Mouse (Mus musculus) thymus, postnatal 0 days (tissue): Measurements from ENCODE around the gene Trib3. TPM values are rescaled to one million over a fixed set of nuclear protein-coding genes. Genes with fewer than 3 reads are reported as not detected.
A peak's percentile ranks its signal among the peaks of the same experiment; 100 is the strongest.
"Not testable (repeated sequence)": the region's sequence is repeated elsewhere in the genome, so short reads cannot be mapped to it uniquely, and the experiment has no call there.

Source experiments
- DNase-seq: peaks from one replicate; pipeline ENCODE4 v3.0.0-alpha.2; 2015; ENCODE audit warnings: low spot score
- polyA plus RNA-seq: library from polyadenylated mRNA; unstranded; fragments of >200 nt; fragmentation: Nextera tagmentation; extraction: Ambion mirVana; gene quantifications from 2 replicates; pipeline ENCODE4 v1.2.1, GENCODE M21; 2015

The Trib3 gene
- polyA plus RNA-seq, 1 experiment from 2014 or later: 1.6 TPM

DNA sequence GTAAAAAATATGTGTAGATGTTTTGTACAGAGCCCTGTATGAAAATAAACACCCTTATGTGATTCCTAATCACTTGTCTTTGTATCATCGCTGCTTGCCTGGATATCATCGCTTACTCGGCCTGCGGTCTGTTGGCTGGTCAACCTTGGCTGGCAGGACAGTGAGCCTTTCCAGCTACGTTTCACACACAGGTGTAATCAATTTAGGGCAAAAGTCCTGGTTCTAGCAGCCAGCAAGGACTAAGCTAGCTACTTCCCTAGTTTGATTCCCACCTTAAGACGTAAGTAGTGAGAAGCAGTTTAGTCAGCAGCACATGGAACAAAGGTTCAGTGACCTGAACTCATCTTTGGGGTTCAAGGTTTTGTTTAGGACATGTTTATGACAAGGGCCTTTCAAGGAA, 29.9 kb downstream of the Trib3 start:
- DNase-seq: no peak

DNA sequence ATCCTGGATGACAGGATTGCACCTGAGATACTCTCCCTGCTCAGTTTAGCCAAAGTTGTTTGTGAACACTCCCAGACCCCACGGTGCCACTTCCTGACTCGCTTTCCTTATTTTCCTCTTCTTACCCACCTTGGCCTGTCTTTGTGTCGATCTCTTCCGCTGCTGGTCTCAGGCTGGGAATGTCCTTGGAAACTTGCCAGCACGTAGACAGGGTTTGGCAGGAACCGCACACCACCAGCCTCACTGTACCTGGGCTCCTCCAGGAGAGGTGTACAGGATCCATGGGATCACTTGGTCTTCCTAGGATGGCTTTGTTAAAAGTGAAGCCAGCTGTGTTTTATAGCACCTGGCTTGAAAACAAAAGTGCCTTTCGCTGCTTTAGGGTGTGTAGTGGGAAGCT, 30.8 kb downstream of the Trib3 start:
- no peak for DNase-seq

DNA sequence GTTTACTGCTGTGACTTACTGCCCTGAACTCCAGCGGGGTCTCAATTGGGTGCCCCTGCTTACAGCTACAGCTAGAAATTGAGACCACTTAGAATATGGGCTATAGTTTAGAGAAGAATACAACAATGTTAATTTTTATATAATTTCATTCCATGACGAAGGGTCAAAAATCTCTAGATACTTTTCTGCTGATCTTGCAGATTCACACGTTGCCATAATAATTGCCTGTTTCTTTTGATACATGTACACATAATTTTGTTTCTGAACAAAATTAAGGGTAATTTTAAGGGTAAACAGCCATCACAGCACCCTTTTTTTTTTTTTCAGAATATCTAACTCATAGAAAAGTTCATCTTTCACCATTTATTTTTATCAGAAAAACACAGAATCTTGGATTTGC, 36.6 kb downstream of the Trib3 start:
- no peak for DNase-seq

DNA sequence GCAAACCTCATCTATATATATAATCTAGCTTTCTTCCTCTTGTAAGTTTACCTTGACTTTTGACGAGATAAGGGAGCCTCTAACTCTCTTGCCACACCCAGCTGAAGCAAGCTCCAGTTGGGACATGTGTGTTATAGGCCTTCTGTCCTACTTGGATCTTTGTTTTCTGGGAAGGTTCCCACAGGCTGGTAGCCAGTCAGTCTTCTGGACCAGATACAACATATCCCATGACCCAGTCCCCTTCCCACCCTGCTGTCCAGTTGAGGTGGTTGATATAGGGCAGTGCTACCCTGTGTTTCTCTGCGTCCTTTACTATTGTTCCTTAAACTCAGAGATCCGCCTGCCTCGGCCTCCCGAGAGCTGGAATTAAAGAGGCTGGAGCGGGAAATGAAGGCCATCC, 38.4 kb downstream of the Trib3 start:
- DNase-seq: no peak

DNA sequence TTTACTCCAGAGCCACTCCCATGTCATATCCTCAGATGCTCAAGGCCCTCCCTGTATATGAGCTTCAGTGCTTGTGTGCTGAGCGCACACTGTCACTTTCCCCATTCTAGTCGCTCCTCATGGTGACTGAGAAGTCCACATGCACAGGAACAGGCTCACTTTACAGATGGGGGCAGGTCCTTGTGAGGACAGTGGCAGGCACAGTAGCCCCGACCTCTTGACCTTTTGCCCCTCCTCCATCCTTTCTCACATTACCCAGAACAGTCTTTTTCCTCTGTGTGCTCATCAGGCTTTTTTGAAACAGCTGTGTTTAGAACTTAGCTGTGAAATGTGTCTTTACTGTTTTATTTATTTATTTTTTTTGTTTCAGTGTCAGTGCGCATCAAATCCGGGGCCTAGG, 40.1 kb downstream of the Trib3 start:
- DNase-seq: no peak

DNA sequence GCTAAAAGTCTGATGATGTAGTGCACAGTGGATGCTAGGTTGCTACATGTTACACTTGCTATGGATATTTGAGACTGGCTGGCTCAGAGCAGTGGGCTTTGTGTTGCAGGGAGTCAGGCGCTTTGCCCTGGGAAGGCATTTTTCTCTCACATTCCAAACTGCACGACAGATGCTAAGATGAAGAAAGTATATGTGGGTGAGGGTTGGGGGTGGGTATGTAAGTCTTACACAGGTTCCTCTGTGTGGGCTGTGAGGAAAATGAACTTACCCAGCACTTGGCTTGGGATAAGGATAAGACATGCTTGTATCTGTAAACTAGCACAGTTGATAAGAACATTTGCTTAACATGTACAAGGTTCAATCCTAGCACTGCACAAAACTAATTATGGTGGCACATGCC, 41.0 kb downstream of the Trib3 start:
- DNase-seq: no peak

DNA sequence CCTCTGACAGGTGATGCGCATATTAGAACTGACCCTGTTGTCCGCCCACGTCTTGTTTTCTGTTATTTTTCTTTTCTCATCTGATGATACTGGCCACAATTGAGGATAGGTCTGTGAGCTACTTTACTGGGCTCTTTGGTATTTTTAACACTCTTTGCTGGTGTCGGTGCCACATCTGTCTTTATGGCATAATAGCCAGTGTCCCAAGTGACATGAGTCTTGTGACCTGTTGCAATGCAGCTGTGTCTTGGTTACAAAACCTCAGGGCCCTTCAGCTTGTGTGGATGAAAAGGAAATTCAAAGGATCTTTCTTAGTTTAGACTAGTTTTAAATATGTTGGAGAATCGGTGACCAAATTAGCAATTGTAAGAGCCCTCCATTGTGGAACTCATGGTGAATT, 49.3 kb downstream of the Trib3 start:
- no peak for DNase-seq

DNA sequence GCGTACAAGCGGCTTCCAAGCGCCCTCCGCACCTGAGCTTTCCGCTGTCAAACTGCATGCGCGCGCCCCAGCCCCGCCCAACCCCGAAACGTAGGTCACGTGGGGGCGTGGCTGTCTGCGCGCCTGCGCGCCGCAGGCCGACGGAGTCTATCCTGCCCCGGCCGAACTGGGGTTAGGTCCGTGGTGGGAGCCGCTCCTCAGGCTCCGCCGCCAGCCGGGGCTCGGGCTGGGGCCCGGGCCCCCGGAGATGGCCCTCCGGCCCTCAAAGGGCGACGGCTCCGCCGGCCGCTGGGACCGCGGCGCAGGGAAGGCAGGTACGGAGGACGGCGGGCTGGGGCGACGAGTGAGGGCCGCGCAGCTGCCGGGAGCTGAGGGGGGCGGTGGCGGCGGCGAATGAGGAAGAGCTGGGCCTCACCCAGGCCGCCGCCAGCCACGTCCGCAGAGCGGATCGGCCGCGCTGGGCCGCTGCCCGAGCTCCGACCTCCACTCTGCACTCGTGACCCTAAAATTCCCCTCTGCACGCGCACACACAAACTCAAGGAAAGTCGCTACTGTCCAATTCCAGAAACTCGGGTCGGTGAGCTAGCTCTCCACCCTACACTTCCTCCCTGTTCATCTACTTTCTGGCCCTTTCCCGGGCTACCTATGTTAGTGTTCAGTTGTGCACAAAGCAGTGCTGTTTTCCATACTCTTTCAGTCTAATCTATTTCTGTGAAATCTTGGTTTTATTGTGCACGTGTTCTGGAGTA, 49.9 kb downstream of the Trib3 start, which contains the start of gene Tbc1d20:
Gene Tbc1d20, plus strand, starts transcription at position 102 of the 749 bp plus-strand sequence.
- DNase-seq: peak; percentile 95

DNA sequence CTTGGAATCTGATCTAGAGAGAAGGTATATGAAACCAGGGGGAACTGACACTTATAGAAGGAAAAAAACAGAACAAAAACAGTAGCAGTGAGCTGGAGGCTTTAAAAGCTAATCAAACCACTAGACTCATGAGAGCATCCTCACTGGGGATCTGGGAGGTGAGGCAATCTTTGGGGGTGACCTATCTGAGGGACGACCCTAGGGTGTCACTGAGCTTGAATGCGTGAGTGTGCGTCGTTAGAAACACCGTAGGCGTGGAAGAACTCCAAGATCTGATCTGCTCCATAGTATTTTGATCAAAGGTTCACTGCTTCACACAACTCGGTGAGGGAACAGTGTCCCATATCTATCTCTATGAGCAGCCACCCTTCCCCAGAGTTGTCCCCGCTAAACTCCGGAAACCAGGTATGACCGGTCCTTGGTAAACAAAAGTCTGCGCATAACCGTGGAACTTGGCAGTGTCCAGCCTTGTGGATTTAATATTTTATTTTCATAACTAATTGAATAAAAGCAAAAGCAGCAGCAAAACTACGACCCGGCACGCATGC, 50.6 kb downstream of the Trib3 start:
- DNase-seq: no peak

DNA sequence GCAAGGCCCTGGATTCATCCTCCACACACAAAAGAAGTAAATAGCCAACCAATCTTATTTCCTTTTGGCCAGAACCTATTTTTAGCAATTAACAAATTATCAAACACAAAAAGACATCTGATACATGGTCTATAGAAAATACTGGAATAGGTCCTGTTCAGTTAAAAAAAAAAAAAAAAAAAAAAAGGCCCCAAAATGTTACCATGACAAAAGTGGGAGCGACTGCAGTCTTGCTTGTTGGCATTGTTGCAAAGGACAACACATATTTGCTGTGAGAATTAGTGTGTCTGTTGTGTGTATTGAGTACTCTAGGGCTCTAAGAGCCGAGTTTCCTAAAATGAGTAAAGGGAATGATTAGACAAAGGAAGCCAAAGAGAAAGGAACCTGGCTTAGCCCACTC, 51.4 kb downstream of the Trib3 start:
- DNase-seq: no peak

DNA sequence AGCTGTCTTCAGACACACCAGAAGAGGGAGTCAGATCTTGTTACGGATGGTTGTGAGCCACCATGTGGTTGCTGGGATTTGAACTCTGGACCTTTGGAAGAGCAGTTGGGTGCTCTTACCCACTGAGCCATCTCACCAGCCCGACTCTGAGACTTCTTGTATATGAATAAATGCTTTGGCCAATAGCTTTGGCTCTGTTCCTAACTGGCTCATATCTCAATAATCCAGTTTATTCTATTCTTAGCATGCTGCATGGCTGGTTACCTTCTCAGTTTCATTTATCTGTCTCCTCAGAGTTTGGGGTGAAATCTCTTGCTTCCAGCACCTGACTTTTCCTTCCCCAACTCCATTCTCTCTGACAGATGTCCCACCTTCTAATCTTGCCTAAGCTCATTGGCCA, 54.2 kb downstream of the Trib3 start:
- DNase-seq: not testable (repeated sequence)

DNA sequence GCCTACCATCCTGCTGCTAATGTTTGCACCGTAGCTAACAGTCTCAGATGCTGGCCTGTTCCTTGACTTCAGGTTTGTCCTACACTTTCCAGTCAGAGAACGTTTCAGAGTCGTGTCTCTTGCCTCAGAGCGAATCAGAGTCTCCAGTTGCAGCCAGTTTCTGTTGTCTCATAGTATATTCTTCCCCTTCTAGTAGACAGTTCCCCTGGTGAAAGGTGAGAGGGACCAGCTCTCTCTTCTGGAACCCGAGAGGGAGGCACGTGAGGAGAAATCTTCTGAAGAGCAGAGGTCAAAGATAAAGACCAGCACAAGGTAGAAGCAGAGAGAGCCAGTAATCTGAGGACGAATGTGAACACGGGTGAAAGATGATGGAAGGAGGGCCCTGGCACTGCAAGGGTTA, 55.8 kb downstream of the Trib3 start:
- no peak for DNase-seq

DNA sequence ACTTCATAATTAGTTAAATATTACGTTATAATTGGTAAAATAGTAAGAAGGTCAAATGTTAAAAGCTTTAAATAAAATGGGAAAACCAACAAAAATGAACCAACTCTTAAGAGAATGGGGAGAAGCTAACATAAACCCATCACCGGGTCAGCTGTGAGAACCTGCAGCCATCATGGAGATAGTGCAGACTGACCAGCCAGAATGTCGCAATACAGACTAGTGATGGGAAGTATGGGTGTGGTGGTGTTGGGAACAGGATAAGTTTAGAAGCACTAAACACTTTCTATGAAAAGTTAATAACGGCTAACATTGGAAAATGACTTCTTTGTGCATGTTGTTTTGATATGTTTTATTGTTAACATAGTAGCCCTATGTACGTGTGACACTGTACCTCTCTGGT, 56.3 kb downstream of the Trib3 start:
- no peak for DNase-seq

Other genes starting within 250 kb of the Trib3 start
- gene Srxn1, start 238.5 kb downstream of the Trib3 start, polyA plus RNA-seq: 23.2 and 23.6 TPM in 2 replicates
- 2.1 TPM in 2 replicates for gene Tcf15, start 200.5 kb downstream of the Trib3 start, polyA plus RNA-seq
- gene Csnk2a1, start 117.2 kb downstream of the Trib3 start, polyA plus RNA-seq: 105 and 120 TPM in 2 replicates
- gene Tbc1d20, start 50.2 kb downstream of the Trib3 start, polyA plus RNA-seq: 28.5 and 31.1 TPM in 2 replicates
- gene Rbck1, start 11.4 kb downstream of the Trib3 start, polyA plus RNA-seq: 131 and 138 TPM in 2 replicates
- gene Nrsn2, start 32.6 kb upstream of the Trib3 start, polyA plus RNA-seq: not detected in 2 replicates
- 0.91 and 1.2 TPM in 2 replicates for gene Sox12, start 54.0 kb upstream of the Trib3 start, polyA plus RNA-seq
- 7.2 and 7.4 TPM in 2 replicates for gene Zcchc3, start 71.0 kb upstream of the Trib3 start, polyA plus RNA-seq
- 0.51 and 0.64 TPM in 2 replicates for gene 6820408C15Rik, start 71.6 kb upstream of the Trib3 start, polyA plus RNA-seq
- 0.23 and 0.28 TPM in 2 replicates for gene Defb23, start 120.6 kb upstream of the Trib3 start, polyA plus RNA-seq
- gene Defb20, start 133.0 kb upstream of the Trib3 start, polyA plus RNA-seq: not detected in 2 replicates
- gene Defb22, start 146.1 kb upstream of the Trib3 start, polyA plus RNA-seq: not detected in 2 replicates
- 0.24 TPM in 1 of 2 replicates, not detected in the other for gene Defb26, start 167.7 kb upstream of the Trib3 start, polyA plus RNA-seq
- not detected in 2 replicates for gene Defb28, start 174.2 kb upstream of the Trib3 start, polyA plus RNA-seq
- gene Defb29, start 196.1 kb upstream of the Trib3 start, polyA plus RNA-seq: not detected in 2 replicates
- gene Gm17416, start 225.3 kb upstream of the Trib3 start, polyA plus RNA-seq: 3.0 TPM in 1 of 2 replicates, not detected in the other
- not detected in 2 replicates for gene Defb21, start 228.7 kb upstream of the Trib3 start, polyA plus RNA-seq
- gene Defb19, start 236.3 kb upstream of the Trib3 start, polyA plus RNA-seq: 1.3 and 2.2 TPM in 2 replicates